Mouse (Mus musculus): ENCODE data around the gene Ndufa10. TPM values are rescaled to one million over a fixed set of nuclear protein-coding genes. Genes with fewer than 3 reads are reported as not detected.
"Not testable (repeated sequence)": the region's sequence is repeated elsewhere in the genome, so short reads cannot be mapped to it uniquely, and the experiment has no call there.

The Ndufa10 gene
- total RNA-seq (2022), result 100 to 1,000 TPM; 244 to 286 (median 261) TPM

DNA sequence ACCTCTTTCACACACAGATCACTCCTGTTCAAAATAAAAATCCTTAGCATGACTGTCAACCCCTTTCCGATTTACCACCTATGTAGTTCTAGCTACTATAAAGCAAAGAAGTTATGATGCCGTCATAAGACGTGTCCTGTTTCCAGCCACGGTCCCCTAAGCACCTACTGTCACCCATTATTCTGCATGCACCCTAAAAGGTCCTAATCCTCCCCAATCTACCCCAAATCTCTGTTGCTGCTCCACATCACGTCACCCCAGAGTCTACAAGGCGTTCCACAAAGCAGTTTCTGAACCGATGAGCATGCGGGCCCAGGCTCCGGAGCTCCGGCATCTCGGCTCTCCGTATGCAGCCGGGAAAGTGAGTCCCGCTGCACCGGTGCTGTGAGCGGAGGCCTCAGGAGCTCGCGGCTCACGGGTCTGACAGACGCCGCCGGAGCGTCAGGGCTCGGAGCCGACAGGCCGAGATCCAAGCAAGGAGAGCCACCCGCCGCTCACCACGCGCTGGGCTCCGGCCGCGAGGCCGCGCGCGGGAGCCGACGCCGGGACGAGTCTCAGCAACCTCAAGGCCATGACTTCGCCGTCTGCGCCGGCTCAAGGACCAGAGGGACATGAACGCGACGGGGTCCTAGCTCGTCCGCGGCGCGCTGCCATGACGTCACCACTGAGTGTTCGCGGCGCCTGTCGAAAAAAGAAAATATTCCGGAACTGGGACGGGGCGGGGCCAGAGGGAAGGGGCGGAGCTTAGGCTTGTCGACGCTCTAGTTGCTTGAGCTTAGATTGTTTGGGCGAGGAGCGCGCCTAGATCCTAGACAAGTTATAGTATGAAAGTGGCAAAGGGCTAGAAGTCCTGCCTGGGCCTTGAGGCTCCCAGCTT is at the start of gene Ndufa10:
Ndufa10 (minus strand) TSS at position 696 of the 877 bp plus-strand sequence.
- DNase-seq (ENCODE audit: low spot score in 2 of 2), result peak; percentile 86 to 93

DNA sequence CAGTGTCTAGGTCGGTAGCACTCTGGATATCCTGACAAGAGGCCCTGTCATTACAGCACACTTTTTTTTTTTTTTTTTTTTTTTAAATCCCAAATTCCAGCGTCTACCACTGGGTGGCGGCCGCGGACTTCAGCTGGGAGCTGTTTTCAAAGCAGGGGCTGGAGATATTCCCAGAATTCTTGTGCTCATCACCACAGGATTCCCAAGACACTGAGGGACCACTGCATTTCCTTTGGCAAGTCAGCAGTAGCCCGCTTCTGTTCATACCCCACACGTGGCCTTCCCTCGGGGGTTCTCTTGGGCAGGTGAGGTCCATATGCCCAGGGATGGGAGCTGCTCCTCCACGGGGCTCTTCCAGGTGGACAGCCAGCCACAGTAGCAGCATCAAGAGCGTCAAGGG is 47.7 kb upstream of the Ndufa10 start:
- DNase-seq (ENCODE audit: low spot score in 2 of 2), result peak in 1 of 2 experiments; percentile 45

DNA sequence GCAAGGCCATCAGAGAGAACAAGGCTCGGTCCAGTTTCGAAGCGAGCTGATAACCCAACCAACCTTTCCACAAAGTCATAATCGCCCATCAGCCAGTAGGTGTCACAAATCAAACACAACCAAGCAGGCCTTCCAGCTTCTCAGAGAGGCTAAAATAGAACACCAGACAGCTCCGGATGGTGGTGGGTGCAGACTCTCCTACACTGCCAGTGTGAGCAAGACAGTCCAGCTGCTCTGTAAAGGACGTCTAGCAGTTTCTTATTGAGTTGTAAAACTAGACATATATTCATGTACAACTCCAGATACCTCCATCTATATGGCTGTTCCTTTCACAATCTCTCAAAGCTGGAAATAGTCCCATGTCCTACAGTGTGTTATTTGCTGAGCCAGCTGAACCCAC is 45.4 kb upstream of the Ndufa10 start:
- peak; percentile 35 to 41 for DNase-seq (ENCODE audit: low spot score in 2 of 2)

DNA sequence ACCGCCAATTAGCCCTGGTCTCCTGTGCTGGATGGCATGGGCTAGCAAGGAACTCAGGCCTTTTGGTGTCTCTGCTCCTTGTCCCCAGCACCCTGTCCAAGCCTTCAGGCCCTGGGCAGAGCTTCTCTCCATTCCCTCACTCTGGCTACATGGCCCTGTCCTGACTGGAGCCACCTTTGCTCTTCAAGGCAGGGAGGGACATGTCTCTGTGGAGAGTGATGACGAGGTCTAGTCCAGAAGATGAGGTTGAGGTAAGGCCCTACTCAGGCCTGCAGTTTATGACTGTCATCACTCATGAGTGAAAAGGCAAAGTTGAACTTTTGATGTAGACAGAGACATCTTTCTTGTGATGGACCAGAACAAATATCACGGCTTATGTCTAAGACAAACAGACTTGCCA is 44.9 kb upstream of the Ndufa10 start, which contains the start of gene Olfr1414:
Olfr1414 (minus strand) TSS at position 101 of the 400 bp plus-strand sequence.
- DNase-seq (ENCODE audit: low spot score in 2 of 2), result no peak

DNA sequence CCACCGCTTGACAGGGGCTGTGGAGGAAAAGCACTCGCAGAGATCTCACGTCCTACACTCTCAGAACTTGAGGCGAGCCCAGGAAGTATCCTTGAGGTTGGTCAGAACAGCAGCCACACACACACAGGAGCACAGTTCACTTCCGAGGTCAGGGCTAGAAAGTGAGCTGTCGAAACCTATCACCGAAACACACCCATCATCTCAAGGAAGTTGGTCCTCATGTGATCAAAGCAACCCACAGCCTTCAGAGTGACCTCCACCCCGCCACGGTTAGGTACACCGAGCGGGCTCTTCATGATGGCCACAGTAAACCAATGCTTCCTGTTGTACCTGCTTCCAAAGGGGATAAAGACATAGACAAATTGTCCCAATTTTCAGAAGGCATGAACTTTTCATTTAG is 41.7 kb upstream of the Ndufa10 start:
- no peak for DNase-seq (ENCODE audit: low spot score in 2 of 2)

DNA sequence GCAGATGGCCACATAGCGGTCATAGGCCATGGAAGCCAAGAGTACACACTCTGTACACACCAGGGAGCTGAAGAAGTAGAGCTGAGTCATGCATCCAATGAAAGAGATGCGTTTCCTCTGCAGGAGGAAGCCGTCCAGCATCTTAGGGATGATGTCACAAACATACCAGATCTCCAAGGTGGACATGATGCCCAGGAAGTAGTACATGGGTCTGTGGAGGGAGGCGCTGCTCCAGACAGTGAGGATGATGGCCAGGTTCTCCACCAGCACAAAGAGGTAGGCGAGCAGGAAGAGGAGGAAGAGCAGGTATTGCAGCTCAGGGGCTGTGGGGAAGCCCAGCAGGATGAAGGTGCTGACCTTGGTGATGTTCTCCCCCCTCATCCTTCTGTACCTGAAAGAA is 38.0 kb upstream of the Ndufa10 start:
- DNase-seq (ENCODE audit: low spot score in 2 of 2), result not testable (repeated sequence)

DNA sequence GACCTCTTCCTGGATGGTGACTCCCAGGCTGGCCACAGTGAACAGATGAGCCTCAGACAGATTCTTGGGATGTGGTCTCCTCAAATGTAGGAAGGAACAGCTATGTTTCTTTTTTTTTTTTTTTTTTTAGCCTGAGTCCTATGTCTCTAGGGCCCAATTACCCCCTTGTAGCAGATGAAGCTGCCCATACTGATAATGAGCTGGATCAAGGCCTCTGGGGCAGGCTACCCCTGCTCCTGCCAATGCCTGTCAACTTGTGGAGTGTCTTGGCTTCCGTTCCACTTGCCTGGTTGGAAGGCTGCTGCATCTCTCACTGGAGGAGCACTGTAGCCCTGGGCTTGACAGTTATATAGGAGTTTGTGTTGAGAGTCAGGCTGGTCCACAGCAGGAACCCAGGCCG is 22.3 kb upstream of the Ndufa10 start, which contains the start of gene Olfr1415:
Olfr1415 (minus strand) TSS at position 101 of the 400 bp plus-strand sequence.
- DNase-seq (ENCODE audit: low spot score in 2 of 2), result no peak

DNA sequence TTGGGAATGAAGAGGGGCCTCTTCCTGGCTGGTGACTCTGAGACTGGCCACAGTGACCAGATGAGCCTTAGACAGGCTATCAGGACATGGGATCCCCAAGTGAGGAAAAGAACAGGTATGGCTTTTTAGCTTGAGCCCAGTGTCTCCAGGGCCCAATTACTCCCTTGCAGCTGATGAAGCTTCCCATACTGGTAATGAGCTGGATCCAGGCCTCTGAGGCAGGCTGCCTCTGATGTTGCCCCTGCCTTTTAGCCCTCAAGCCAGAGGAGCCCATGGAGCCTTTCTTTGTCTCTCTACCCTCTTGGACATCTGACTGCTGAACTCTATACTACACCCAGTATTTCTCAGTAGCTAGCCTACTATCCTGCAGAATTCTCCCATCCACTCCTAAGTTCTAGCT is 11.4 kb upstream of the Ndufa10 start, which contains the start of gene Olfr1416:
Olfr1416 (minus strand) TSS at position 101 of the 400 bp plus-strand sequence.
- no peak for DNase-seq (ENCODE audit: low spot score in 2 of 2)

DNA sequence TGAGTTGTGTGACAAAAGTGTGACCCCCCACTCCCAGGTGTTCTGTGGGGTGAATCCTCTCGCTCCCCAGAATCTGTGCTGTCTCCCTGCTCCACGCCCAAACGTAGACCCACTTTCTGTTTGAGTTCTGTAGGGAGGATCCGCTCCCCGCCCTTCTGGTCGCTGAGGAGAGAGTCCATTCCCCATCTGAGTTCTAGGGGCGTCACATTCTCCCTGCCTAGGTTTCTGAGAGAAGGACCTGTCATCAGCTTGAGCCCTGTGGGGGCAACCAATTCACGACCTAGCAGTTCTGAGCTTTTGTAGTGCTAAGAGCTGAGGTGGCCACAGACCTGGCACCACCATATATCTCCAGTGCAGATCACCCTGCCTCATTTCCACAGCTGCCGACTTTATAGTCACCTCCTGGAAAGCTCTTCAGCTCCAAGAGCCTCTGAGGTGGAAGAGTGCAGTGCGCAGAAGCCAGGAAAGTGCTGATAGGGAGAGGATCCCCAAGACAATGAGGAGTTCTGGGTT is 462 bp upstream of the Ndufa10 start:
- DNase-seq (ENCODE audit: low spot score in 2 of 2), result no peak

DNA sequence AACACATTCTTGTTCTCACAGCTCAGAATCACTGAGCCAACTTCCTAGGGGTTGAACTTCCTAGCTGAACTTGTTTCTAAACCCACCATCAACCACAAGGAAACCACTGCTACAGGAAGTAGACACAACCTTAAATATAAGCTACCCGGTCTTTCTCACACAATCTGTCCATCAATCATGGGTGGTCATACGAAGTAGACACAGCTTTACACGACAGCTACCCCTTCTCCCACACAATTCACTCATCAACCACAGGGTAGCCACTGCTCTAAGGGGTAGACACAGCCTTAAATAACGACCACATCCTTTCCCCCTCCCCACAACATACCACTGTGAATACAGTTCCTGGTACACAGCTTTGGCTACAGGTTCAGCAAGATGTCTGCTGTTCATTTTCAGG is 4.8 kb downstream of the Ndufa10 start:
- DNase-seq (ENCODE audit: low spot score in 2 of 2), result no peak

DNA sequence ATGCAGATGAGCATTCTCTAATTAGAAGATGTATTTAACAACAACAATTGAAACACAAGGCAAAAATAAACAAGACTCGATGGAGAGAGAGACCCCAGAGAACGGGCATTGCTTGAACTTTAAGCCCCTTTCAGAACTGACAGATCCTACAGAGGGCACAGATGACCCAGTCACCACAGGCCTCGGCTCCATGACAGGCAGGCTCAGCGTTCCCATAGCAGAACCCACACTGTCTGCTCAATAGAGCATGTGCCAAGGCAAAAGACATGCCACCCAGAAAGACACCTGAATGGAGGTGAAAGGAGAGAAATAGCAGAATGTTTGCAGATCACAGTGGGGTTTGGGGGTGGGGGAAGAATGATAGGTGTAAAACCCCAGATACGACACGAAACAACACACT is 15.2 kb downstream of the Ndufa10 start:
- no peak for DNase-seq (ENCODE audit: low spot score in 2 of 2)

DNA sequence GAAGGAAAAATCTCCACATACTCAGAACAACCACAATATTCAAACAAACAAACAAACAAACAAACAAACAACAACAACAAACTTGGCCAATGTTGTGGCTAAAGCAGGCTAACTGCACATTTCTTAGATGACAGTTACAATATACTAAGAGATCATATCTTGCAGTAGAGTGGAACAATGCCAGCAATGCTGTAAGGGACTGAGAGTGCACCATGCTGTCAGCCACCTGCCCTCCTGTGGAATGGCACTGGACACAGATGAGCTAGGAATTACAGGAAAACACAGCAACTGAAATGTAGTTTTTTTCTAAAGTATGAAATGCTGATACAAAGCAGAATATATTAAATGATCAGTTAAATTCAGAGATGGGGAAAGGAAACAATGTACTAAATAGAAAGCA is 15.9 kb downstream of the Ndufa10 start:
- DNase-seq (ENCODE audit: low spot score in 2 of 2), result no peak

DNA sequence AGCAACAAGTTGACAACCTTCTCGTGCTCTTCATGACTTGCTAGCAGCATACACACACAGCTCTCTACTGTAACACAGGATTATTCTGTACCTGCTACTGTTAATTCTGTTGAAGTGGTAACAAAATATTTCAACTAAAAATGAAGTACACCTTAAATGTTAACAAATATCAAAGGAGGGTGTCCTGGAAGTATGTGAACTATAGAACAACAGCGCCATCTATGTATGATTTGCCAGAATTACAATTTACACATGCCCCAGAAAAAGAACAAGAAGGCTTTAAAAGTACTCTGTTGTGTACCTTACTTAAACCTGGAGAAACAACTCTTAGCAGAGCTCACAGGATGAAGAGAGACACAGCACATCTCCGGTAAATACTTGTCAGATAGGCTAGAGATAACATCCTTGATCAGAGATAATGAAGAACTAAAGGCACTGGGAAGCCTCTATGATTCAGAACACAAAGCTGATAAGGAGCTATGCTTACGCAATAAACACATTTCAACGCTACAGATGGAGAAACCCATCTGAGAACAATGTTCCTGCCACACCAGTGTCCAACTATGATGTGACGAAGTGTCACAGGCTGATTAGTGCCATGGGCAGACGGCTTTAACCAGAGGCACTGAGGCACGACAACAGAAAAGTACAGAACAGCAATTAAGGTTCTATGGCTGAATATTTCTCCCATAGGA is 19.8 kb downstream of the Ndufa10 start:
- DNase-seq (ENCODE audit: low spot score in 2 of 2), result no peak

DNA sequence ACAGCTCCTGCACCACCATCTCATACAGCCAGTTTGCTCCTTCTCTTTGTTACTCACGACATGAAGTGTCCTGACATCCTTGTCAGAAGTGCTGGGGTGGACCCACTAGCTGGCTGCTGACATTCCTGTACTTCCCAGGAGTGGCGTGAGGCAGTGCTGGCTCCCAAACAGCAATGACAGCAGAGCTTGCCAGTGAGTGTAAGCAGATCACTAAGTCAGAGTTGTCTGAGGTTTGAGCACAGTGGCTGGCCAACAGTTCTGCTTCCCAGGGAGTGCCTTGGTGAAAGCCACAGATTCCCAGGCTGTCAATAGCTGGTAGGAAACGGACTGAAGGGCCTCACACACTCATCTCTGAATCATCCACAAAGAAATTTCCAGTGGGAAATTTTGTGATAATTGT is 25.4 kb downstream of the Ndufa10 start:
- no peak for DNase-seq (ENCODE audit: low spot score in 2 of 2)

DNA sequence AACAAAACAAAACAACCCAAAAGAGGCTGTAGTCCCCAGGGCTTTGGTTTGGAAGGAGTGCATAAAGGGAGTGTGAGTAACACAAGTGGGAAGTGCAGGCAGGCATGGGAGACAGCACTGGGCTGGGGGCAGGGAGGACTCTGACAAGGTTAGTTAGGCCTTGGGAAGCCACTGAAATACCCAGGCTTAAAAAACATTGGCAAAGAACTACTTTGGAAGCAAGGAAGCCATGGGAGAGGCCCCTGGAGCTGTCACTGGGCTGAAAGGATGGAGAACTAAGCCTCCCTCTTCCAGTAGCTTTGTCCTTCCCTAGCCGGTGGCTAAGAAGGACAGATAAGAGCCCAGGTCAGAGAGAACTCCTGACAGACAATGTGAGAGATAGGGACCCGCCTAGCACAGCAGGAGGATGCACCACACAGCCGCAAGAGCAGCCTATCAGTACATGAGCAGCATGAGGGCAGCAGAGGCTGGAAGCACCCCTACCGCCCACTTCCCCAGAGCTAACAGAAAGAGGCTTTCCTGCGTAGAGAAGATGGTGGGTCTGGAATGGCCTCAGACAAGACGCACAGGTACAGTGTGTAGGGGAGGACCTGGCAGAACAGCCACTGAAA is 32.1 kb downstream of the Ndufa10 start:
- no peak for DNase-seq (ENCODE audit: low spot score in 2 of 2)

DNA sequence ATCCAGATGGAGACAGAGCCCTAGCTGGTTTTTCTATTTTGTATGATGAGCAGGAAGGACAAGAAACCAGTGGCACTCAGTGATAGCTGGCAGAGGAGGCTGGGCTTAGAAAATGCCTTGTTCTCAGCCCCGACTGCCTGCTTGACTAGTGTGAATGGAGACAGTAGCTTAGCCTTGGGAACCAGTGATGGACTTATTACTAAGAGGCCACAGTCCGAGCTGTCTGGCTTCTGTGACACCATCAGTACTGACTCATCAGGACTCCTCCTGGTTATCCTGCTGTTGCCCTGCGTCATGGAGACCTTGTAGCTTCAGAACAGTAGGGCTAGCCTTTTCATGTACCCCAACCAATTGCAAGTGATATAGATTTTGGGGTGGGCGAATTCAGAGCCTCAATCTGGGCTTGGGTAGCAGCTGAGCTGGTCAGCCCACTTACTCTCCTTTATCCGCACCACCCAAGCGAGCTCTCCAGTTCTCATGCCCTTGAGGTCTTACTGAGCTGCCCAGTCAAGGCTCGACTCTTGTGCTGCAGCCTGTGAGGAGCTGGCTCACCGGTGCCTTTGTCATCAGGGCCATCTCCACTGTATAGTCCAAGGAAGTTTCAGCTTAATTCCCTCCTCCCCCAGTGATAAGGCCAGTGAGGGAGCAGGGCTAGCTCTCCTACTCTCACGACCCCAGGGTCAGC is 33.5 kb downstream of the Ndufa10 start:
- no peak for DNase-seq (ENCODE audit: low spot score in 2 of 2)

DNA sequence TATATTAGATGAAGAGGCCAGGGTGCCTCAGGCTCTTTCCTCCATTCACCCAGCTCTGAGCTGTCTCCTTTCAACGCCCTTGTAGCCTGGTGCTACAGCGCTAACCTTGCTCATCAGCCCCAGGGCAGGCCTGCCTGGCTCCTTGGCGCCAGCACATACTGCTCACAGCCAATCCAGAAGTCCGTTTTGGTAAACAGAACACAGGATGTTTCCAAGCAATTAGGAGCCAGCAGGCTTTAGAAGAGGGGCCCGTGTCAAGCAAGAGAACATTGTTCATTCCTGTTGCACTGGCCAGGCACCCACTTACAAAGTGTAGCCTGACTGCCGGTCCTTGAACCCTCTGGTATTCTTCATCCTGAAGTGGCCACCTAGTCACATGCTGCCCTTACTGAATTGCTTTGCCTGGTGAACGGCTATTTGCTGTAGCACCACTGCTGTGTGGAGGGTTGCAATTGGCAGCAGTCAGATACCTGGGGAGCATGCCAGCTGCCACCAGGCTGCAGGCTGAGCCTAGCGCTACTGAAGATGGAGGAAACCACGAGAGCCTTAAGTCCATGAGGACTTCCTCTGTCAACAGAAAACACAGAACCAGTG is 35.9 kb downstream of the Ndufa10 start:
- DNase-seq (ENCODE audit: low spot score in 2 of 2), result peak; percentile 64 to 65

DNA sequence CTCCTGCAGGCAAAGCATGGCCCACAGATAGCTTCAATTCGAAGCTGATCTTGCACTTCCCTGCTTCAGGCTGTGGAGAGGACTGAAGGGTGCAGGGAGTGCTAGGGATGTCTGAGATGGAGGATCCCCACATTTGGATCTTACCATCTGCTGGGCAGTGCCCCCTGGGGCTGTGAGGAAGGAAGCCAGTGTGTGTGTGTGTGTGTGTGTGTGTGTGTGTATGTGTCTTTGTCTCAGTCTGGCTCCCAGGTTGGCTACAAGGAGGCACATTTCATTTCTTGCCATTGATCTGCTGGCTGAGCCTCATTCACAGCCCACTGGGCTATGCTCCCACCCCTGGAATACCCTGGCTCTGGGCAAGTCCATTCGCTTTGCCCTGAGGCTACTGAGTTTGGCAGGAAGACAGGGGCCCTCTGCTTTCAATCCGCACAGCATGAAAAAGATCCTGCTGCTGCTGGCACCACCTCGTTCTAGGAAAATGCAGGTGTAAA is 36.8 kb downstream of the Ndufa10 start:
- peak in 1 of 2 experiments; percentile 32 for DNase-seq (ENCODE audit: low spot score in 2 of 2)

DNA sequence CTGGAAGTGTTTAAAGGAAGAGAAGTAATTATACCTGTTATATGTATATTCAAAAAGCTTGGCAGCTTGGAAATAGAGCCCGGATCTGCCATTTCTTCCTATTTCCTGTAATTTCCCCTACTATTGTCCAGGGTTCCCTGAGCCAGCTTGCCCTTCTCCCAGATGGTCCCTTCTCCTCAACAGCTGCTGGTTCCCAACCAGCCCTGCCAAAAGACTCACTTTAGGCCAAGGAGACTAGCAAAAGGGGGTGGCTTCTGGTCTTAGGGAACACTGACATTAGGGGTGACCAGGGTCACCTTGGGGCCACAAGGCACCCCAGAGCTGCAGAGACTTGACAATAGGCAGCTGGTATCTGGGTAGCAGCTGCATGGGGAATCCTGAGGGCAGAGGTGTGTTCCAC is 38.7 kb downstream of the Ndufa10 start:
- DNase-seq (ENCODE audit: low spot score in 2 of 2), result no peak

DNA sequence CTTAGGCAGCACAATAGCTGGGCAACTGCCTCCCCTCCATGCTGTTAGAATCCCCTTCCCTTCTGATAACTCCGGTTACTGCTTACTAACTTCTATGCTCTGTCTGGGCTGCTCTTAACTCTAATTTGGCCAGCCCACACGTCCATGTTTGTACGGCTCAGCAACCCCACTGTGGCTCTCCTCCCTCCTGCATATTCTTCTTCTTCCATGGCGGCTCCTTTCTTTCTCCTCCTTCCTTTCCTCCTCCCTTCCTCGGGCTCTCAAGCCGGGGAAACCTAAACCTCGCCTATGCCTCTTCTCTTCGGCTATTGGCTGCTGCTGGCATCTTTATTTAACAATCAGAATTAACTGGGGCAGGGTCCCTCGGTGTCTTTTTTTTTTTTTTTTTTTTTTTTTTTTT is 40.9 kb downstream of the Ndufa10 start:
- DNase-seq (ENCODE audit: low spot score in 2 of 2), result no peak

DNA sequence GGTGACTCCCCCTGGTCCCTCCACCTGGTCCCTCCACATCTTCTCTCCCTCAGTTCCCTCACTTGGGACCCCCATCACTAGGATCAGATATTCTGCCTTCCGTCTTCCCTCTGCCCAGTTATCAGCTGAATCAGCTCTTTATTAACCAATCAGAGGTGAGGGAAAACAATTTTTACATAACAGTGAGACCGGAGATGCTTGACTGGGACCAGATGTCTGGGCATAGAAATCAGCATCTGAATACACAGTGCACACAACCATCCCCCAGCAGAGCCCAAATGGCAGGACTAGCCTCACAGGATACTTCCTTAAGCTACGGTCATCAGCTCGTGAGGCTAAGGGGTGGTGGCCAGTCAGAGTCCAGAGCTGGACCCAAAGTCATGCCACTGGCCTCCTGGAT is 41.6 kb downstream of the Ndufa10 start:
- DNase-seq (ENCODE audit: low spot score in 2 of 2), result no peak
